Mouse (Mus musculus) olfactory bulb, adult 2 months (tissue): ENCODE data around the gene Rad51.

Experiments used
- CTCF ChIP-seq: fragments of 200-500 bp; IDR thresholded peaks from 2 replicates; pipeline ENCODE4 v1.5.1; 2012; ENCODE audit warnings: low read depth, mild to moderate bottlenecking, low read length, moderate library complexity; ENCODE audit not compliant: insufficient read depth
- POLR2A ChIP-seq: fragments of 200-500 bp; IDR thresholded peaks from 2 replicates; pipeline ENCODE4 v1.6.1; 2012; ENCODE audit warnings: mild to moderate bottlenecking, low read depth, low read length, moderate library complexity; ENCODE audit not compliant: insufficient read depth

DNA sequence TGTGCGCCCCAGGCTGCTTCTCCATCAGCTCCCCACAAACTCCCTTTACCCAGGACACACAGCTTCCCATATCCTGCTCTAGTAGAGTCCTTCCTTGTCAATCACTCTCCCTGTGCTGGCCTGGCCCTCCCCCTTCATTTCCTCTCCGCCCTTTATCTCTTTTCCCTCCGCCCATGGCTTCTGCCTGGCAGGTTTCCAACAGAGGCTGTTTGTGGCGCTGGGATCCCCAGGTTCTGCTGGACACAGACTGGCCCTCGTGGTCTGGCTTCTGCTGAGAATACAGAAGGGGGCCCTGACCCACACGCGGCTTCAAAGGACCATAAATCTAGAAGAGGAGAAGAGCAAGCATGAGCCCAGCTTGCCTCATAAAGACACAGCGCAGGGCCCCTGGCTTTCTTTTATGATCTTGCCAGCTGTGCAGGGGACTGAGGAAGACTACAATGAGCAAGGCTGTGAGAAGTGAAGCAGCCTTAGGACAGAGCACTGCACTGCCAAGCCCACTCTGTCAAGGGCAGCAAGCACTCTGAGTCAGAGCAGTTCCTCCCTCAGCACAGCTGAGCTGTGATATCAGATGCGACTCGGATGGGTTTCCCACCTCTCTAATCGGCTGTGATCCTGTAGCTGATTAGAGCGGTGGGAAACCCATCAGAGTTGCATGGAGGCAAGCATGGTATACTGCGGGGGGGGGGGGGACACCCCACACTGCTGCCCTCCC is 60.4 kb downstream of the Rad51 start:
- TF ChIP-seq CTCF (no peak), POLR2A (no peak)
